15 mouse cellular contexts compared by ENCODE assay signal in the genomic region with DNA sequence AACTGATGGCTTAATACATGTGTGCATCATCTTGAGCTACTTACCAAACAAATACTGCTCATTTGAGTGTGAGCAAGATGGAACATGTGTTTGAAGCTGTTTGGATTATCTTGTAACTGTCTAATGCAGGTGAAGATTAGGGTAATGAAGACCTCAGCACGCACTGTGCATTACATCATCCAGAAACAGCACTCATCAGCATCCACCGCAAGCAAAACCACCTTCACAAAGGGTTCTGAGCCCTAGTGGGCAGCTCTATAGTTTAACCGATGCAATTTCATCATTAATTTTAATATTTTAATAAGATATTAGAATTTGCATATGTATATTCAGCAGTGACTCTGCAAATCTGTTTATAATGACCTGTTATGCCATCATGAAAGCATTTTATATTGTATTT.
"Had no signal": no experiment of that assay in that cellular context is flagged by ENCODE, and none has a peak within 500 bp of the region (broad histone marks: within the 10 kb centered on the region; RNA-seq: fewer than 3 reads in every experiment).

No protein-coding gene starts in this region.

- H3K27ac ChIP-seq: neural tube, embryonic 15.5 days; stomach, embryonic 15.5 days; stomach, postnatal 0 days had no signal

- H3K36me3 ChIP-seq: neural tube, embryonic 15.5 days; stomach, embryonic 15.5 days had no signal

- H3K4me3 ChIP-seq: neural tube, embryonic 15.5 days; stomach, embryonic 15.5 days had no signal

- H3K4me2 ChIP-seq: neural tube, embryonic 15.5 days; stomach, embryonic 15.5 days had no signal

- H3K9ac ChIP-seq: neural tube, embryonic 15.5 days; stomach, embryonic 15.5 days had no signal

- H3K27me3 ChIP-seq: neural tube, embryonic 15.5 days; stomach, embryonic 15.5 days had no signal

- DNase-seq: retina, postnatal 1 day; right cerebral cortex, adult 18-20 months; right cerebral cortex, postnatal 14 days; right cerebral cortex, postnatal 25 days; right cerebral cortex, postnatal 4 days; spleen, adult 18-20 months; thymus, adult 18-20 months; thymus, adult 2 months; thymus, postnatal 14 days; thymus, postnatal 25 days; thymus, postnatal 36 days; thymus, postnatal 4 days had no signal

- H3K9me3 ChIP-seq: neural tube, embryonic 15.5 days; stomach, embryonic 15.5 days had no signal

- H3K4me1 ChIP-seq: neural tube, embryonic 15.5 days; stomach, embryonic 15.5 days had no signal
